Comparison of ENCODE assay signal across 23 mouse cellular contexts in the genomic region with DNA sequence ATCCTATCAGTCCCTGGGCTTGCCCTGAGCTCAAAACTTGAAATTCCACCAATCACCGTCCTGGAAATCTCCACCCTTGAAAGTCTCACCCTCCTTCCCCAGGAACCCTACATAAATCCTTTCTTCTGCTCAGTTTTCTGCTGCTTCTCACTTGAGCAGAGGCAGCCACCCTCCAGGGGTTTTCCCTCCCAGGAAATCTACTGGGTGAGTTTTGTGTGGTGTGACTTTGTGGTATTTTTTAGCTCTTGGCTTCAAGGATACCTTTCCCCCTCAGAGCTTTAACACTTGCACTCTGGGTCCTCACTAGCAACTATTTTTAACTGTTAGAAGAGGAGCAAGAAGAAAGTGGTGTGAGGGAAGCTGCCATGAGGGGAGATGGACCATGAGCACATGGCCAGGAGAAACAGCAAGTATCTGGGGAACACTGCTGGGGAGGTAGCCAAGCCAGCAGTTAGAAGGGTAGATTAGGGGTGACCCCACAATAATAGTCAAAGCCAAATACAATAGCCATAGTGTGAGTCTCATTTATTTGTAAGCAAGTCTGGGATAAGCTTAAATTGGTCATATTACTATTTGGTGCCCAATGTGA. TPM values are rescaled to one million over a fixed set of nuclear protein-coding genes. Genes with fewer than 3 reads are reported as not detected.
DNase-seq lines count a peak whose midpoint lies in the region; ATAC-seq lines count a peak whose summit lies in the region.
"Had no signal": no experiment of that assay in that cellular context is flagged by ENCODE, and none has a peak within 500 bp of the region (broad histone marks: within the 10 kb centered on the region; RNA-seq: fewer than 3 reads in every experiment).

No protein-coding gene starts in this region.

- no peaks in the 10 kb centered on the region for H3K36me3 ChIP-seq in lung, embryonic 16.5 days (ENCODE audit: control insufficient read depth, insufficient read depth, low read length)
- H3K36me3 ChIP-seq: embryonic facial prominence, embryonic 13.5 days; heart, embryonic 10.5 days; hindbrain, embryonic 15.5 days; midbrain, embryonic 10.5 days had no signal

- ATAC-seq in lung, embryonic 16.5 days (ENCODE audit: low read depth): no peak
- ATAC-seq: forebrain, embryonic 13.5 days; intestine, embryonic 16.5 days had no signal

- H3K27me3 ChIP-seq in lung, embryonic 16.5 days (ENCODE audit: control insufficient read depth, insufficient read depth, low read depth, low read length): no peaks in the 10 kb centered on the region
- H3K27me3 ChIP-seq: embryonic facial prominence, embryonic 13.5 days; hindbrain, embryonic 15.5 days had no signal

- H3K4me2 ChIP-seq in lung, embryonic 16.5 days (ENCODE audit: low read depth, low read length): no peak overlapping the region
- H3K4me2 ChIP-seq: embryonic facial prominence, embryonic 13.5 days; forebrain, embryonic 13.5 days; hindbrain, embryonic 15.5 days had no signal

- intact Hi-C loops in left cerebral cortex, postnatal 36 days (cut with DNase I): no loop called here

- H3K9me3 ChIP-seq in lung, embryonic 16.5 days (ENCODE audit: control insufficient read depth, low read length): no peaks in the 10 kb centered on the region
- H3K9me3 ChIP-seq: embryonic facial prominence, embryonic 13.5 days; forebrain, embryonic 13.5 days; heart, embryonic 10.5 days; hindbrain, embryonic 15.5 days; midbrain, embryonic 10.5 days had no signal

- no peak overlapping the region for H3K9ac ChIP-seq in lung, embryonic 16.5 days (ENCODE audit: low read length)
- H3K9ac ChIP-seq: embryonic facial prominence, embryonic 13.5 days; forebrain, embryonic 13.5 days; hindbrain, embryonic 15.5 days had no signal

- no peak overlapping the region for H3K4me3 ChIP-seq in lung, embryonic 16.5 days (ENCODE audit: low read length)
- H3K4me3 ChIP-seq: embryonic facial prominence, embryonic 13.5 days; forebrain, embryonic 13.5 days; heart, embryonic 10.5 days; hindbrain, embryonic 15.5 days; layer of hippocampus, adult 2 months; midbrain, embryonic 10.5 days had no signal

- 43% methylated on average over 1 of the region's 1 CpGs for WGBS in lung, embryonic 16.5 days

- peak overlapping the region; percentile 99 for H3K27ac ChIP-seq in lung, embryonic 16.5 days (ENCODE audit: low read length)
- H3K27ac ChIP-seq: forebrain, embryonic 13.5 days; heart, embryonic 10.5 days; hindbrain, embryonic 15.5 days; layer of hippocampus, adult 2 months; midbrain, embryonic 10.5 days had no signal

- peaks cover 8% of the 10 kb centered on the region; the same call in 1 of the 2 replicates for H3K4me1 ChIP-seq in lung, embryonic 16.5 days (replicated peaks; ENCODE audit: control insufficient read depth, insufficient read depth, low read length)

- no peak for DNase-seq in lung, postnatal 10 days
- DNase-seq in A20 (ENCODE audit: low read depth, low spot score): peak; percentile 25
- DNase-seq in CD4-positive helper T cell, adult 2 months (ENCODE audit: low read depth, low spot score): peak; percentile 53
- DNase-seq in naive thymus-derived CD4-positive, alpha-beta T cell, adult 2 months (ENCODE audit: low read depth): peak; percentile 58
- DNase-seq in kidney, postnatal 25 days: no peak
- DNase-seq in left cerebral cortex, postnatal 36 days (ENCODE audit: low spot score in 2 of 2): no peak
- DNase-seq: adrenal gland, postnatal 10 days; cerebellum, adult 18-20 months; cerebellum, postnatal 25 days; kidney, adult 9 months; kidney, postnatal 14 days; lung, adult 18-20 months; retina, postnatal 1 day; right cerebral cortex, postnatal 4 days; thymus, postnatal 4 days had no signal

RNA-seq across cellular contexts. Expression of a gene that starts 47.5 kb away (rescaled TPM):
- 154 and 168 TPM in 2 replicates for polyA plus RNA-seq in lung, embryonic 16.5 days (2015; fragmentation: Nextera tagmentation; extraction: Ambion mirVana)
- 10 to 100 TPM; 51.1 to 51.8 TPM for total RNA-seq in left cerebral cortex, postnatal 36 days (2021)

Comparison
In these comparisons a context has a peak if more than half of its experiments do, and no peak if none do; other contexts are left out.
1. DNase-seq: peak in A20 (single experiment), CD4-positive helper T cell, adult 2 months (single experiment) and naive thymus-derived CD4-positive, alpha-beta T cell, adult 2 months (single experiment); none in lung, postnatal 10 days (single experiment), kidney, postnatal 25 days (0 of 2) and left cerebral cortex, postnatal 36 days (0 of 2).